Mouse (Mus musculus) forebrain, embryonic 15.5 days (tissue): Measurements from ENCODE around the gene Rmnd1. TPM values are rescaled to one million over a fixed set of nuclear protein-coding genes. Genes with fewer than 3 reads are reported as not detected.

Experiments used
- ATAC-seq: fragments of 200-750 bp; cut with Nextera tagmentation; replicated peaks from 2 replicates; pipeline ENCODE4 v1.8.0; 2017; ENCODE audit warnings: mild to moderate bottlenecking, moderate TSS enrichment, moderate library complexity
- H3K27ac ChIP-seq: fragments of 300-500 bp; sonication (generic); replicated peaks from 2 replicates; pipeline ENCODE4 v1.5.1; 2015; ENCODE audit warnings: mild to moderate bottlenecking, inconsistent platforms
- H3K27me3 ChIP-seq: fragments of 300-500 bp; sonication (generic); 2 replicates; pipeline ENCODE4 v1.6.1; 2015; ENCODE audit warnings: inconsistent platforms
- H3K36me3 ChIP-seq: fragments of 300-500 bp; sonication (generic); 2 replicates; pipeline ENCODE4 v1.6.1; 2015; ENCODE audit warnings: mild to moderate bottlenecking, inconsistent platforms
- H3K4me1 ChIP-seq: fragments of 300-500 bp; sonication (generic); 2 replicates; pipeline ENCODE4 v1.6.1; 2015; ENCODE audit warnings: inconsistent platforms
- H3K4me2 ChIP-seq: fragments of 300-500 bp; sonication (generic); replicated peaks from 2 replicates; pipeline ENCODE4 v1.6.1; 2015; ENCODE audit warnings: mild to moderate bottlenecking, inconsistent platforms
- H3K4me3 ChIP-seq: fragments of 300-500 bp; sonication (generic); 2 replicates; pipeline ENCODE4 v1.5.1; 2015; ENCODE audit warnings: mild to moderate bottlenecking, inconsistent platforms
- H3K9ac ChIP-seq: fragments of 300-500 bp; sonication (generic); replicated peaks from 2 replicates; pipeline ENCODE4 v1.6.1; 2015; ENCODE audit warnings: mild to moderate bottlenecking, inconsistent platforms
- H3K9me3 ChIP-seq: fragments of 300-500 bp; sonication (generic); 2 replicates; pipeline ENCODE4 v1.6.1; 2016; ENCODE audit warnings: inconsistent platforms
- WGBS: fragments of 180-500 bp; shearing (Covaris S2); methylation state at CpG from one replicate; pipeline ENCODE4 v1.1.7; 2015; ENCODE audit warnings: mixed read lengths; 5-methylcytosine and 5-hydroxymethylcytosine counted together
- polyA plus RNA-seq: library from polyadenylated mRNA; unstranded; fragments of >200 nt; fragmentation: Nextera tagmentation; extraction: Ambion mirVana; gene quantifications from 2 replicates; pipeline ENCODE4 v1.2.1, GENCODE M21; 2015

The Rmnd1 gene
- polyA plus RNA-seq, 1 experiment from 2014 or later = 59.2 TPM

DNA sequence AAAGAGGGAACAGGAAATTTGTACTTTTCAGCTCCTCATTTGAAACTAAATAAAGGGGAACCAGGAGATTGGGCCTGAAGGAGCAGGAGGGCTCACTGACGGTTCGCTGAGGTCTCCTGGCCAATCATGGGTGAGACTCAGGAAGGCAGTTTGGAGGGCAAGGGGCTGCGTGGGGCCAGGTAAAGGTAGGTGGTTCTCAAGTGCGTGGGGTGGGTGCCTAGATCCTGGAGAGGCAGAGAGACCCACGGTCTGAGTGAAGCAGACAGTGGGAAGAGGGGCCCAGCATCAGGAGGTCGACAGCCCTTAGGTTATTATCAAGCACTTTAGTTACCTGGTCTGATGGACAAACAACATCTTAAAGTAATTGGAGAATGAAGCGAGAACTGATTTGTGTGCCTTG lies 57.9 kb downstream of the Rmnd1 start:
- Histone ChIP-seq H3K4me2 (no peak overlapping the region), H3K9me3 (no peaks in the 10 kb centered on the region), H3K4me3 (no peak overlapping the region), H3K9ac (no peak overlapping the region), H3K27me3 (no peaks in the 10 kb centered on the region), H3K4me1 (no peaks in the 10 kb centered on the region), H3K27ac (no peak overlapping the region), H3K36me3 (no peaks in the 10 kb centered on the region; the same call in 1 of the 2 replicates)
- no peak for ATAC-seq
- WGBS = 94% methylated on average over 7 of the region's 7 CpGs

DNA sequence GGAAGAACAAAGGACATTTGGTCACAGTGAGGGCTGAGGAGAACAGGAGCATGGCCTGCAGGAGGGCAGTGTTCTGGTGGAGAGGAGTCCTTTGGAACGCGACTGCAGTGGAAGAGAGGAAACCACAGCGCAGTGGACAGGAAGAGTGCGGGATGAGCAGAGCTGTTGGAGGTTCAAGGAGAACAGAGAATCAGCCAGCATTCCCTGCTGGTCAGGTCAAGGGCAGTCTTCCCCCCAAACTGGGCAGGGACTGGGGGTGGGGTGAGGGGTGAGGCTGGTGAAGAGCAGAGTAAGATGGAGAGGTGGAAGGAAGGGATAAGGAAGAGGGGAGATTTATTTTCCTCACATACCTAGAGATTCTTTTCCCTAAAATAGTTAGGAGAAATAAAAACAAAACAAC lies 58.6 kb downstream of the Rmnd1 start:
- H3K9ac ChIP-seq = no peak overlapping the region
- H3K4me1 ChIP-seq = no peaks in the 10 kb centered on the region
- H3K36me3 ChIP-seq = peaks cover 7% of the 10 kb centered on the region
- H3K27me3 ChIP-seq = no peaks in the 10 kb centered on the region
- no peak overlapping the region for H3K27ac ChIP-seq
- no peak for ATAC-seq
- H3K4me3 ChIP-seq = no peak overlapping the region
- no peaks in the 10 kb centered on the region for H3K9me3 ChIP-seq
- 91% methylated on average over 4 of the region's 4 CpGs for WGBS
- H3K4me2 ChIP-seq = no peak overlapping the region

DNA sequence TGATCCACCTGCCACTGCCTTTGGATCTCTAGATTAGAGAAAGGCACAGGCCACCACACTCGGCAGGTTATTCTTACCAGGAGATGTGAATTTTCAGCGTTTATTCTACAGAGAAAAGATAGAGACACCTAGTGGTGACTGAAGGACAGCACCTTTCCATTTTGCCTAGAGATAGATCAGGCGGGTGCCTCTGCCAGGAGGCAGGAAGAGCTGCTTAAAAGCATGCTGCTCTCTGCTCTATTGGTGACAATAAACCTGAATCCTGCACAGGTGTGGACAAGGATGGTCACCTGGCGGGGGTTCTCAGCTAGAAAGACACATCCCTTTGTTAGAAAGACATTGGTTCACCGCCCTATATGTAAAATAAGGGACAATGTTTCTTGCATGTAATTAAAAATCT lies 60.2 kb downstream of the Rmnd1 start:
- WGBS = 46% methylated on average over 5 of the region's 5 CpGs
- H3K36me3 ChIP-seq = peaks cover 19% of the 10 kb centered on the region

DNA sequence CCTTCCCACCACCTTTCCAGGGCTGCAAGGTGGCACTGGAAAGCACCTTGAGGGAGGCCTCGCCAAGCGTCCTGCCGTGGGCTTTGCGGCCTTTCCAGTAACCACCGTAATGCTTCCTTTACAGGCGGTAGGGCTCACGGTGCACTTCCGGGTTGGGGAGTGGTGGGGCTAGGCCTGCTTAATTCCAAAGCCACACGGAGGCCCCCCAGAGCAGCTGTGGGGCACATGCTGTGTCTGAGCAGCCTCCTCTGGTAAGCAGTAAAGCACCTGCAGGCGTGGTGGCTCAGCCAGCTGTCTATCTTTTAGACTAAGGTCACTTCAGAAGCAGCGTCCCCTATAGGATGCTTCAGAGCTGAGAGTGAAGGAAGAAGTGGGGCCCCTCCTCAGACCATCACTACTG lies 62.1 kb downstream of the Rmnd1 start:
- WGBS = 92% methylated on average over 11 of the region's 11 CpGs
- no peaks in the 10 kb centered on the region for H3K9me3 ChIP-seq
- H3K4me3 ChIP-seq = no peak overlapping the region

More for the DNA sequence above, 60.2 kb downstream of the Rmnd1 start:
- H3K9ac ChIP-seq = no peak overlapping the region
- no peak overlapping the region for H3K4me3 ChIP-seq
- ATAC-seq = peak; percentile 55
- no peaks in the 10 kb centered on the region for H3K4me1 ChIP-seq
- no peak overlapping the region for H3K27ac ChIP-seq
- H3K9me3 ChIP-seq = no peaks in the 10 kb centered on the region
- H3K4me2 ChIP-seq = no peak overlapping the region
- H3K27me3 ChIP-seq = no peaks in the 10 kb centered on the region

DNA sequence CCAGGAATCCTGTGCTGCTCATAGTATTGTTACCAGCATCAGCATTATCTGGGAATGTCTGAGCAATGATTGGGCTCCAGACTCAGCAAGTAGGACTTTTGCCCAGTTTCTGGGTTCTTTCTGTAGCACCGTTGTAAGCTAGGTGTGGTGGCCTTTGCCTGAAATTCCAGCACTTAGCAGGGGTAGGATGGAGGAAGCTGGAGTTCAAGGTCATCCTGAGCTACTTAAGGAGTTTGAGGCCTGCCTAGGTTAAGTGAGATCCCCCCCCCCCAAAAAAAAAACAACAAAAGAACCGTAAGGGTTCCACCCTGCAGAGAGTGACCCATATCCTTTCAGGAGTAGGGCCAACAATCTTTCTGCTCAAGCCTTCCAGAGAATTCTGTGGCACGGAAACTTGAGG lies 67.6 kb downstream of the Rmnd1 start:
- no peak overlapping the region for H3K4me2 ChIP-seq
- peaks cover 20% of the 10 kb centered on the region for H3K36me3 ChIP-seq
- H3K9ac ChIP-seq = no peak overlapping the region
- H3K27ac ChIP-seq = no peak overlapping the region
- ATAC-seq = no peak
- H3K27me3 ChIP-seq = no peaks in the 10 kb centered on the region
- no peaks in the 10 kb centered on the region for H3K4me1 ChIP-seq
- H3K4me3 ChIP-seq = no peak overlapping the region
- no peaks in the 10 kb centered on the region for H3K9me3 ChIP-seq
- 90% methylated on average over 3 of the region's 3 CpGs for WGBS

More for the DNA sequence above, 62.1 kb downstream of the Rmnd1 start:
- Histone ChIP-seq H3K27me3 (no peaks in the 10 kb centered on the region), H3K27ac (no peak overlapping the region), H3K4me1 (no peaks in the 10 kb centered on the region), H3K9ac (no peak overlapping the region), H3K36me3 (peaks cover 20% of the 10 kb centered on the region), H3K4me2 (no peak overlapping the region)
- ATAC-seq = no peak

DNA sequence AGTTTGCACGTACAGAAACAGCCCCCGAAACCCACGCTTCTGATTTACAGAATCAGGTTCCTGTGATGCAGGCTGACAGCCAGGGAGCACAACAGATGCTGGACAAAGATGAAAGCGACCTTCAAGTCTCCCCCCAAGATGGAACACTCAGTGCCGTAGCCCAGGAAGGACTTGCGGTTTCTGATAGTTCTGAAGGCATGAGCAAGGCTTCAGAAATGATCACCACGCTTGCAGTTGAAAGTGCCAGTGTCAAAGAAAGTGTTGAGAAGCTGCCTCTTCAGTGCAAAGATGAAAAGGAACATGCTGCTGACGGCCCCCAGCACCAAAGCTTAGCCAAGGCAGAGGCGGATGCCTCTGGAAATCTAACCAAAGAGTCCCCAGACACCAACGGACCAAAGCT lies 74.8 kb downstream of the Rmnd1 start:
- no peak overlapping the region for H3K4me2 ChIP-seq
- H3K27me3 ChIP-seq = no peaks in the 10 kb centered on the region
- no peaks in the 10 kb centered on the region for H3K9me3 ChIP-seq
- no peaks in the 10 kb centered on the region for H3K4me1 ChIP-seq
- H3K27ac ChIP-seq = no peak overlapping the region
- no peak for ATAC-seq
- H3K9ac ChIP-seq = no peak overlapping the region
- H3K4me3 ChIP-seq = no peak overlapping the region
- no peaks in the 10 kb centered on the region; the same call in 1 of the 2 replicates for H3K36me3 ChIP-seq
- WGBS = 92% methylated on average over 10 of the region's 10 CpGs

DNA sequence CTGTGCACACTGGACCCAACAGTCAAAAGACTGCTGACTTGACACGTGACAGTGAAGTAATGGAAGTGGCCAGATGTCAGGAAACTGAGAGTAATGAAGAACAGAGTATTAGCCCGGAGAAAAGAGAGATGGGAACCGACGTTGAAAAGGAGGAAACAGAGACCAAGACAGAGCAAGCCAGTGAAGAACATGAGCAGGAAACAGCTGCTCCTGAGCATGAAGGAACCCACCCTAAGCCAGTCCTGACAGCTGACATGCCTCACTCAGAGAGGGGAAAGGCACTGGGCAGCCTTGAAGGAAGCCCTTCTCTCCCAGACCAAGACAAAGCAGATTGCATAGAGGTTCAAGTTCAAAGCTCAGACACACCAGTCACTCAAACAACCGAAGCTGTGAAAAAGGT lies 75.5 kb downstream of the Rmnd1 start:
- H3K9ac ChIP-seq = no peak overlapping the region
- no peak overlapping the region for H3K4me3 ChIP-seq
- H3K9me3 ChIP-seq = no peaks in the 10 kb centered on the region
- ATAC-seq = no peak
- no peak overlapping the region for H3K27ac ChIP-seq
- no peak overlapping the region for H3K4me2 ChIP-seq
- H3K27me3 ChIP-seq = no peaks in the 10 kb centered on the region
- no peaks in the 10 kb centered on the region for H3K4me1 ChIP-seq
- no peaks in the 10 kb centered on the region; the same call in 1 of the 2 replicates for H3K36me3 ChIP-seq
- 87% methylated on average over 5 of the region's 5 CpGs for WGBS

DNA sequence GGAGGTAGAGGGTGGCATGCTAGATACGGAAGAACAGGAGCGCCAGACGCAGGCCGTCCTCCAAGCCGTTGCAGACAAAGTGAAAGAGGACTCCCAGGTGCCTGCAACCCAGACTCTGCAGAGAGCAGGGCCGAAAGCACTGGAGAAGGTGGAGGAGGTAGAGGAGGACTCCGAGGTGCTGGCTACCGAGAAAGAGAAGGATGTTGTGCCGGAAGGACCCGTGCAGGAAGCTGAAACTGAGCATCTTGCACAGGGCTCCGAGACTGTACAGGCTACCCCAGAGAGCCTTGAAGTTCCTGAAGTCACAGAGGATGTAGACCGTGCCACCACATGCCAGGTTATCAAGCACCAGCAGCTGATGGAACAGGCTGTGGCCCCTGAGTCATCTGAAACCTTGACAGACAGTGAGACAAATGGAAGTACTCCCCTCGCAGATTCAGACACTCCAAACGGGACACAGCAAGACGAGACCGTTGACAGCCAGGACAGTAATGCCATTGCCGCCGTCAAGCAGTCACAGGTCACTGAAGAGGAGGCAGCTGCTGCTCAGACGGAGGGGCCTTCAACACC lies 76.2 kb downstream of the Rmnd1 start:
- Histone ChIP-seq H3K9ac (no peak overlapping the region), H3K27ac (no peak overlapping the region), H3K4me1 (no peaks in the 10 kb centered on the region), H3K4me2 (no peak overlapping the region), H3K27me3 (no peaks in the 10 kb centered on the region), H3K9me3 (no peaks in the 10 kb centered on the region), H3K4me3 (no peak overlapping the region), H3K36me3 (no peaks in the 10 kb centered on the region; the same call in 1 of the 2 replicates)
- 91% methylated on average over 19 of the region's 19 CpGs for WGBS
- no peak for ATAC-seq

DNA sequence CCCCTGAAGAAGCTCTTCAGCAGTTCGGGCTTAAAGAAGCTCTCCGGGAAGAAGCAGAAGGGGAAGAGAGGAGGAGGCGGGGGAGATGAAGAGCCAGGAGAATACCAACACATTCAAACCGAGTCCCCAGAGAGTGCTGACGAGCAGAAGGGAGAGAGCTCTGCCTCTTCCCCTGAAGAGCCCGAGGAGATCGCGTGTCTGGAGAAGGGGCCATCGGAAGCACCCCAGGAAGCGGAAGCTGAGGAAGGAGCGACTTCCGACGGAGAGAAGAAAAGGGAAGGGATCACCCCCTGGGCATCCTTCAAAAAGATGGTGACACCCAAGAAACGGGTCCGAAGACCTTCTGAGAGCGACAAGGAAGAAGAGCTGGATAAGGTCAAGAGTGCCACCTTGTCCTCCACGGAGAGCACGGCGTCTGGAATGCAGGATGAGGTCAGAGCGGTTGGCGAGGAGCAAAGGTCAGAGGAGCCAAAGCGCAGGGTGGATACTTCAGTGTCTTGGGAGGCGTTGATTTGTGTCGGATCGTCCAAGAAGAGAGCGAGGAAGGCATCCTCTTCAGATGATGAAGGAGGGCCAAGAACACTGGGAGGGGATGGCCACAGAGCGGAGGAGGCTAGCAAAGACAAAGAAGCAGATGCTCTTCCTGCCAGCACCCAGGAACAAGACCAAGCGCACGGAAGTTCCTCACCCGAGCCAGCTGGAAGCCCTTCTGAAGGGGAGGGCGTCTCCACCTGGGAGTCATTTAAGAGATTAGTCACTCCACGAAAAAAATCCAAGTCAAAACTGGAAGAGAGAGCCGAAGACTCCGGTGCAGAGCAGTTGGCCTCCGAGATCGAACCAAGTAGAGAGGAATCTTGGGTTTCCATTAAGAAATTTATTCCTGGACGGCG lies 77.6 kb downstream of the Rmnd1 start:
- Histone ChIP-seq H3K4me3 (no peak overlapping the region), H3K27ac (no peak overlapping the region)

More for the DNA sequence above, 77.6 kb downstream of the Rmnd1 start:
- Histone ChIP-seq H3K9ac (no peak overlapping the region), H3K4me1 (no peaks in the 10 kb centered on the region), H3K9me3 (no peaks in the 10 kb centered on the region), H3K4me2 (no peak overlapping the region), H3K36me3 (no peaks in the 10 kb centered on the region; the same call in 1 of the 2 replicates), H3K27me3 (no peaks in the 10 kb centered on the region)
- 93% methylated on average over 38 of the region's 38 CpGs for WGBS
- ATAC-seq = no peak

Other genes starting within 250 kb of the Rmnd1 start
- gene Akap12, start 166.0 kb downstream of the Rmnd1 start, polyA plus RNA-seq = 20.6 and 21.0 TPM in 2 replicates
- 17.8 and 18.4 TPM in 2 replicates for gene Zbtb2, start 44.3 kb downstream of the Rmnd1 start, polyA plus RNA-seq
- 14.3 and 15.0 TPM in 2 replicates for gene Armt1, start 79 bp upstream of the Rmnd1 start, polyA plus RNA-seq
- 0.24 and 0.32 TPM in 2 replicates for gene Ccdc170, start 50.1 kb upstream of the Rmnd1 start, polyA plus RNA-seq
- gene Esr1, start 179.2 kb upstream of the Rmnd1 start, polyA plus RNA-seq = 0.15 and 0.25 TPM in 2 replicates